Mouse (Mus musculus) kidney, adult 2 months (tissue): ENCODE measurements around the gene Sppl2c.

Experiments
- CTCF ChIP-seq: fragments of 200-500 bp; conservative IDR thresholded peaks from 2 replicates; pipeline ENCODE4 v1.5.1; 2011; ENCODE audit warnings: low read depth, mild to moderate bottlenecking, control low read depth, low read length, moderate library complexity, mixed read lengths; ENCODE audit not compliant: insufficient read depth, insufficient read length
- POLR2A ChIP-seq: fragments of 200-500 bp; IDR thresholded peaks from one replicate; pipeline ENCODE4 v1.6.1; 2011; ENCODE audit warnings: low read depth, low read length, control low read depth

DNA sequence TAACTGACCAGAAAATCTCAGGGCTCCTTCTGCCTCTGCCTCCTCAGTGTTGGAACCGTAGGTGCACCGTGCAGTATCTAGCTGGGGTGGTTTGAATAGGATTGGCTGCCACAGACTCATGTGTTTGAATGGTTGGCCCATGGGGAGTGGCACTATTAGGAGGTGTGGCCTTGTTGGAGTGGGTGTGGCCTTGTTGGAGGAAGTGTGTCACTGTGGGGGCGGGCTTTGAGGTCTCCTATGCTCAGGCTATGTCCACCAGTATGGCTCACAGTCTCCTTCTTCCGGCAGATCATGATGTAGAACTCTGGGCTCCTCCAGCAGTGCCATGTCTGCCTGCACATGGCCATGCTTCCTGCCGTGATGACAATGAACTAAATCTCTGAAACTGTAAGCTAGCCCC is 35.6 kb downstream of the Sppl2c start:
- TF ChIP-seq POLR2A (no peak), CTCF (no peak)
